Mouse (Mus musculus): Measurements from ENCODE around the gene Ptrh2. TPM values are rescaled to one million over a fixed set of nuclear protein-coding genes. Genes with fewer than 3 reads are reported as not detected.

Ptrh2 gene
- 43.6 and 45.4 TPM in 2 replicates for polyA plus RNA-seq (2014; fragmentation: Nextera tagmentation; extraction: Ambion mirVana)

GRCm38 (mm10) chr11:86683395-86684125 lies at the start of gene Ptrh2, which contains the start of gene Vmp1:
Ptrh2 (plus strand) TSS chr11:86683985.
Vmp1 (minus strand) TSS chr11:86683836.
- ATAC-seq (ENCODE audit: insufficient number of reproducible peaks, low FRiP score, low TSS enrichment, low read depth): peak; percentile 93
- no peaks in the 10 kb centered on the region for H3K9me3 ChIP-seq (ENCODE audit: control insufficient read depth, low read length)
- peak within 1 kb of the TSS; percentile 74 for H3K4me3 ChIP-seq (ENCODE audit: low read depth, low read length)
- H3K4me2 ChIP-seq (ENCODE audit: low read depth, severe bottlenecking): peak within 1 kb of the TSS; percentile 67
- H3K27me3 ChIP-seq (ENCODE audit: control insufficient read depth, insufficient read depth, low read length): no peaks in the 10 kb centered on the region
- peak within 1 kb of the TSS; percentile 86 for H3K9ac ChIP-seq (ENCODE audit: low read length)
- under 1% methylated on average over 56 of the region's 56 CpGs for WGBS
- H3K4me1 ChIP-seq (ENCODE audit: control insufficient read depth, insufficient read depth, low read length): peaks cover 5% of the 10 kb centered on the region; the same call in 1 of the 2 replicates
- H3K27ac ChIP-seq (replicated peaks; ENCODE audit: low read depth, low read length): peak within 1 kb of the TSS; percentile 70
- H3K36me3 ChIP-seq (ENCODE audit: control insufficient read depth, insufficient read depth, low read length): no peaks in the 10 kb centered on the region; the same call in 1 of the 2 replicates
- DNase-seq (ENCODE audit: low spot score): peak; percentile 96

GRCm38 (mm10) chr11:86634396-86634795 lies 49.4 kb upstream of the Ptrh2 start:
- no peak for ATAC-seq (ENCODE audit: insufficient number of reproducible peaks, low FRiP score, low TSS enrichment, low read depth)
- Histone ChIP-seq H3K9ac (ENCODE audit: low read length) (no peak overlapping the region), H3K36me3 (ENCODE audit: control insufficient read depth, insufficient read depth, low read length) (peaks cover 3% of the 10 kb centered on the region), H3K27me3 (ENCODE audit: control insufficient read depth, insufficient read depth, low read length) (no peaks in the 10 kb centered on the region), H3K27ac (replicated peaks; ENCODE audit: low read depth, low read length) (no peak overlapping the region), H3K9me3 (ENCODE audit: control insufficient read depth, low read length) (no peaks in the 10 kb centered on the region), H3K4me3 (ENCODE audit: low read depth, low read length) (no peak overlapping the region), H3K4me2 (ENCODE audit: low read depth, severe bottlenecking) (no peak overlapping the region), H3K4me1 (ENCODE audit: control insufficient read depth, insufficient read depth, low read length) (no peaks in the 10 kb centered on the region)
- WGBS: 93% methylated on average over 6 of the region's 6 CpGs
- no peak for DNase-seq (ENCODE audit: low spot score)

- Histone ChIP-seq H3K27me3 (ENCODE audit: control insufficient read depth, insufficient read depth, low read length) (no peaks in the 10 kb centered on the region), H3K9me3 (ENCODE audit: control insufficient read depth, low read length) (no peaks in the 10 kb centered on the region), H3K4me3 (ENCODE audit: low read depth, low read length) (no peak overlapping the region), H3K27ac (replicated peaks; ENCODE audit: low read depth, low read length) (no peak overlapping the region), H3K4me1 (ENCODE audit: control insufficient read depth, insufficient read depth, low read length) (no peaks in the 10 kb centered on the region), H3K4me2 (ENCODE audit: low read depth, severe bottlenecking) (no peak overlapping the region), H3K9ac (ENCODE audit: low read length) (no peak overlapping the region), H3K36me3 (ENCODE audit: control insufficient read depth, insufficient read depth, low read length) (peaks cover 3% of the 10 kb centered on the region)
- DNase-seq (ENCODE audit: low spot score): no peak
- no peak for ATAC-seq (ENCODE audit: insufficient number of reproducible peaks, low FRiP score, low TSS enrichment, low read depth)
- 75% methylated on average over 2 of the region's 2 CpGs for WGBS
Measured at GRCm38 (mm10) chr11:86637697-86638096, 46.1 kb upstream of the Ptrh2 start.

- Histone ChIP-seq H3K4me1 (ENCODE audit: control insufficient read depth, insufficient read depth, low read length) (no peaks in the 10 kb centered on the region), H3K27ac (replicated peaks; ENCODE audit: low read depth, low read length) (no peak overlapping the region), H3K4me2 (ENCODE audit: low read depth, severe bottlenecking) (no peak overlapping the region), H3K9ac (ENCODE audit: low read length) (no peak overlapping the region), H3K4me3 (ENCODE audit: low read depth, low read length) (no peak overlapping the region), H3K9me3 (ENCODE audit: control insufficient read depth, low read length) (no peaks in the 10 kb centered on the region), H3K36me3 (ENCODE audit: control insufficient read depth, insufficient read depth, low read length) (no peaks in the 10 kb centered on the region; the same call in 1 of the 2 replicates), H3K27me3 (ENCODE audit: control insufficient read depth, insufficient read depth, low read length) (no peaks in the 10 kb centered on the region)
- no peak for ATAC-seq (ENCODE audit: insufficient number of reproducible peaks, low FRiP score, low TSS enrichment, low read depth)
- no peak for DNase-seq (ENCODE audit: low spot score)
- 77% methylated on average over 4 of the region's 4 CpGs for WGBS
Measured at GRCm38 (mm10) chr11:86641714-86642113, 42.1 kb upstream of the Ptrh2 start.

GRCm38 (mm10) chr11:86644553-86644952 lies 39.2 kb upstream of the Ptrh2 start:
- no peaks in the 10 kb centered on the region; the same call in 1 of the 2 replicates for H3K36me3 ChIP-seq (ENCODE audit: control insufficient read depth, insufficient read depth, low read length)
- DNase-seq (ENCODE audit: low spot score) (no peak), ATAC-seq (ENCODE audit: insufficient number of reproducible peaks, low FRiP score, low TSS enrichment, low read depth) (no peak)
- H3K27ac ChIP-seq (replicated peaks; ENCODE audit: low read depth, low read length): no peak overlapping the region
- no peak overlapping the region for H3K4me3 ChIP-seq (ENCODE audit: low read depth, low read length)
- no peaks in the 10 kb centered on the region for H3K9me3 ChIP-seq (ENCODE audit: control insufficient read depth, low read length)
- H3K4me1 ChIP-seq (ENCODE audit: control insufficient read depth, insufficient read depth, low read length): no peaks in the 10 kb centered on the region
- H3K9ac ChIP-seq (ENCODE audit: low read length): no peak overlapping the region
- no peaks in the 10 kb centered on the region for H3K27me3 ChIP-seq (ENCODE audit: control insufficient read depth, insufficient read depth, low read length)
- no peak overlapping the region for H3K4me2 ChIP-seq (ENCODE audit: low read depth, severe bottlenecking)
- 95% methylated on average over 4 of the region's 4 CpGs for WGBS

- Histone ChIP-seq H3K27ac (replicated peaks; ENCODE audit: low read depth, low read length) (no peak overlapping the region), H3K9ac (ENCODE audit: low read length) (no peak overlapping the region), H3K9me3 (ENCODE audit: control insufficient read depth, low read length) (no peaks in the 10 kb centered on the region), H3K36me3 (ENCODE audit: control insufficient read depth, insufficient read depth, low read length) (no peaks in the 10 kb centered on the region; the same call in 1 of the 2 replicates), H3K4me2 (ENCODE audit: low read depth, severe bottlenecking) (no peak overlapping the region), H3K4me3 (ENCODE audit: low read depth, low read length) (no peak overlapping the region), H3K4me1 (ENCODE audit: control insufficient read depth, insufficient read depth, low read length) (no peaks in the 10 kb centered on the region), H3K27me3 (ENCODE audit: control insufficient read depth, insufficient read depth, low read length) (no peaks in the 10 kb centered on the region)
- DNase-seq (ENCODE audit: low spot score) (no peak), ATAC-seq (ENCODE audit: insufficient number of reproducible peaks, low FRiP score, low TSS enrichment, low read depth) (no peak)
- 84% methylated on average over 7 of the region's 7 CpGs for WGBS
Measured at GRCm38 (mm10) chr11:86646136-86646834, 37.5 kb upstream of the Ptrh2 start.

- H3K9ac ChIP-seq (ENCODE audit: low read length): no peak overlapping the region
- H3K36me3 ChIP-seq (ENCODE audit: control insufficient read depth, insufficient read depth, low read length): no peaks in the 10 kb centered on the region; the same call in 1 of the 2 replicates
- no peak overlapping the region for H3K4me3 ChIP-seq (ENCODE audit: low read depth, low read length)
- no peak for DNase-seq (ENCODE audit: low spot score)
- WGBS: 91% methylated on average over 3 of the region's 3 CpGs
- no peak for ATAC-seq (ENCODE audit: insufficient number of reproducible peaks, low FRiP score, low TSS enrichment, low read depth)
- H3K4me1 ChIP-seq (ENCODE audit: control insufficient read depth, insufficient read depth, low read length): no peaks in the 10 kb centered on the region
- no peaks in the 10 kb centered on the region for H3K27me3 ChIP-seq (ENCODE audit: control insufficient read depth, insufficient read depth, low read length)
- H3K9me3 ChIP-seq (ENCODE audit: control insufficient read depth, low read length): no peaks in the 10 kb centered on the region
- no peak overlapping the region for H3K27ac ChIP-seq (replicated peaks; ENCODE audit: low read depth, low read length)
- no peak overlapping the region for H3K4me2 ChIP-seq (ENCODE audit: low read depth, severe bottlenecking)
Measured at GRCm38 (mm10) chr11:86646885-86647459, 36.8 kb upstream of the Ptrh2 start.

- no peak overlapping the region for H3K4me2 ChIP-seq (ENCODE audit: low read depth, severe bottlenecking)
- DNase-seq (ENCODE audit: low spot score): no peak
- 80% methylated on average over 15 of the region's 15 CpGs for WGBS
Measured at GRCm38 (mm10) chr11:86647706-86648447, 35.9 kb upstream of the Ptrh2 start.

More at GRCm38 (mm10) chr11:86647706-86648447, 35.9 kb upstream of the Ptrh2 start:
- Histone ChIP-seq H3K36me3 (ENCODE audit: control insufficient read depth, insufficient read depth, low read length) (no peaks in the 10 kb centered on the region; the same call in 1 of the 2 replicates), H3K4me3 (ENCODE audit: low read depth, low read length) (no peak overlapping the region), H3K9me3 (ENCODE audit: control insufficient read depth, low read length) (no peaks in the 10 kb centered on the region), H3K9ac (ENCODE audit: low read length) (no peak overlapping the region), H3K27ac (replicated peaks; ENCODE audit: low read depth, low read length) (no peak overlapping the region), H3K4me1 (ENCODE audit: control insufficient read depth, insufficient read depth, low read length) (no peaks in the 10 kb centered on the region), H3K27me3 (ENCODE audit: control insufficient read depth, insufficient read depth, low read length) (no peaks in the 10 kb centered on the region)
- ATAC-seq (ENCODE audit: insufficient number of reproducible peaks, low FRiP score, low TSS enrichment, low read depth): no peak

Measured in limb, embryonic 11.5 days (tissue).